Mouse (Mus musculus) limb, embryonic 14.5 days (tissue): ENCODE measurements around the gene Camta2. TPM values are rescaled to one million over a fixed set of nuclear protein-coding genes. Genes with fewer than 3 reads are reported as not detected.

Experiments
- ATAC-seq: fragments of 200-750 bp; cut with Nextera tagmentation; 2 replicates; pipeline ENCODE4 v1.8.0; 2017; ENCODE audit warnings: low read depth, moderate number of reproducible peaks, moderate TSS enrichment; ENCODE audit not compliant: low FRiP score
- DNase-seq: peaks from one replicate; pipeline ENCODE4 v3.0.0-alpha.2; 2015; ENCODE audit warnings: low spot score
- H3K27ac ChIP-seq: fragments of 300-500 bp; sonication (generic); replicated peaks from 2 replicates; pipeline ENCODE4 v1.5.1; 2014; ENCODE audit warnings: low read depth, mild to moderate bottlenecking, low read length, moderate library complexity, mixed read lengths
- H3K27me3 ChIP-seq: fragments of 300-500 bp; sonication (generic); 2 replicates; pipeline ENCODE4 v1.6.1; 2014; ENCODE audit warnings: low read length, mixed read lengths; ENCODE audit not compliant: control insufficient read depth, insufficient read depth
- H3K36me3 ChIP-seq: fragments of 300-500 bp; sonication (generic); 2 replicates; pipeline ENCODE4 v1.6.1; 2014; ENCODE audit warnings: mild to moderate bottlenecking, low read length, moderate library complexity, mixed read lengths; ENCODE audit not compliant: control insufficient read depth, insufficient read depth
- H3K4me1 ChIP-seq: fragments of 300-500 bp; sonication (generic); 2 replicates; pipeline ENCODE4 v1.6.1; 2014; ENCODE audit warnings: antibody characterized with exemption, low read length, mixed read lengths; ENCODE audit not compliant: control insufficient read depth, insufficient read depth
- H3K4me2 ChIP-seq: fragments of 300-500 bp; sonication (generic); replicated peaks from 2 replicates; pipeline ENCODE4 v1.6.1; 2014; ENCODE audit warnings: low read depth, mild to moderate bottlenecking, low read length, moderate library complexity; ENCODE audit not compliant: severe bottlenecking
- H3K4me3 ChIP-seq: fragments of 300-500 bp; sonication (generic); replicated peaks from 2 replicates; pipeline ENCODE4 v1.5.1; 2014; ENCODE audit warnings: low read length
- H3K9ac ChIP-seq: fragments of 300-500 bp; sonication (generic); 2 replicates; pipeline ENCODE4 v1.6.1; 2014; ENCODE audit warnings: mild to moderate bottlenecking, low read depth, low read length, moderate library complexity; ENCODE audit not compliant: severe bottlenecking
- H3K9me3 ChIP-seq: fragments of 300-500 bp; sonication (generic); 2 replicates; pipeline ENCODE4 v1.6.1; 2016; ENCODE audit warnings: low read length; ENCODE audit not compliant: control insufficient read depth
- POLR2A ChIP-seq: fragments of 200-500 bp; IDR thresholded peaks from 2 replicates; pipeline ENCODE4 v1.8.0; 2012; ENCODE audit warnings: inconsistent platforms, mild to moderate bottlenecking, moderate library complexity, borderline replicate concordance; ENCODE audit not compliant: insufficient read depth, insufficient read length; ENCODE audit errors: extremely low read depth
- WGBS: fragments of 180-500 bp; shearing (Covaris S2); extraction: QIAGEN DNeasy Blood & Tissue Kit; methylation state at CpG from one replicate; pipeline ENCODE4 v1.1.7; 2014; 5-methylcytosine and 5-hydroxymethylcytosine counted together
- polyA plus RNA-seq, 2 experiments: library from polyadenylated mRNA; depleted of rRNA in 1 of 2; stranded (reverse) in 1 of 2; unstranded in 1 of 2; fragments of >200 nt; fragmentation: Nextera tagmentation in 1 of 2; extraction: Ambion mirVana in 1 of 2; gene quantifications; 2 replicates each; pipeline versions ENCODE4 v1.2.1 to v1.2.3; 2012 to 2014

The Camta2 gene
- polyA plus RNA-seq, 2 experiments, result 14.4 to 20.3 TPM

- no peak overlapping the region for H3K27ac ChIP-seq
Observed at GRCm38 (mm10) chr11:70681897-70682581, 5.9 kb downstream of the Camta2 start.

GRCm38 (mm10) chr11:70681170-70681569, 6.7 kb downstream of the Camta2 start:
- Histone ChIP-seq H3K36me3 (peaks cover 69% of the 10 kb centered on the region), H3K4me2 (no peak overlapping the region), H3K9me3 (no peaks in the 10 kb centered on the region), H3K4me3 (no peak overlapping the region), H3K27me3 (no peaks in the 10 kb centered on the region), H3K27ac (no peak overlapping the region), H3K9ac (no peak overlapping the region), H3K4me1 (no peaks in the 10 kb centered on the region)
- ATAC-seq, result no peak
- WGBS, result 63% methylated on average over 12 of the region's 12 CpGs
- no peak for DNase-seq
- TF ChIP-seq POLR2A, result no peak

More at GRCm38 (mm10) chr11:70681897-70682581, 5.9 kb downstream of the Camta2 start:
- H3K9me3 ChIP-seq, result no peaks in the 10 kb centered on the region
- TF ChIP-seq POLR2A, result no peak
- ATAC-seq (peak; percentile 56; the same call in 1 of the 2 replicates), DNase-seq (peak; percentile 48)
- H3K9ac ChIP-seq, result no peak overlapping the region
- H3K4me3 ChIP-seq, result no peak overlapping the region
- no peaks in the 10 kb centered on the region for H3K27me3 ChIP-seq
- peaks cover 61% of the 10 kb centered on the region for H3K36me3 ChIP-seq
- no peak overlapping the region for H3K4me2 ChIP-seq
- H3K4me1 ChIP-seq, result no peaks in the 10 kb centered on the region
- WGBS, result 20% methylated on average over 11 of the region's 11 CpGs

GRCm38 (mm10) chr11:70679894-70680293, 8.0 kb downstream of the Camta2 start:
- no peak for TF ChIP-seq POLR2A
- no peak overlapping the region for H3K4me3 ChIP-seq
- no peak overlapping the region for H3K27ac ChIP-seq
- H3K4me1 ChIP-seq, result no peaks in the 10 kb centered on the region
- whole genome bisulfite sequencing, result 88% methylated on average over 8 of the region's 8 CpGs
- H3K27me3 ChIP-seq, result no peaks in the 10 kb centered on the region
- H3K36me3 ChIP-seq, result peaks cover 71% of the 10 kb centered on the region
- ATAC-seq (no peak), DNase-seq (no peak)
- H3K9me3 ChIP-seq, result no peaks in the 10 kb centered on the region
- no peak overlapping the region for H3K9ac ChIP-seq
- no peak overlapping the region for H3K4me2 ChIP-seq

GRCm38 (mm10) chr11:70679361-70679760, 8.5 kb downstream of the Camta2 start:
- H3K4me2 ChIP-seq, result no peak overlapping the region
- H3K27ac ChIP-seq, result no peak overlapping the region
- peaks cover 70% of the 10 kb centered on the region for H3K36me3 ChIP-seq
- H3K9me3 ChIP-seq, result no peaks in the 10 kb centered on the region
- H3K4me1 ChIP-seq, result no peaks in the 10 kb centered on the region
- H3K4me3 ChIP-seq, result no peak overlapping the region
- no peak for TF ChIP-seq POLR2A
- ATAC-seq (no peak), DNase-seq (no peak)
- no peak overlapping the region for H3K9ac ChIP-seq
- no peaks in the 10 kb centered on the region for H3K27me3 ChIP-seq
- 91% methylated on average over 8 of the region's 8 CpGs for WGBS

GRCm38 (mm10) chr11:70678576-70678975, 9.3 kb downstream of the Camta2 start:
- Histone ChIP-seq H3K27me3 (no peaks in the 10 kb centered on the region), H3K4me1 (no peaks in the 10 kb centered on the region), H3K9me3 (no peaks in the 10 kb centered on the region), H3K4me3 (no peak overlapping the region), H3K4me2 (no peak overlapping the region), H3K36me3 (peaks cover 66% of the 10 kb centered on the region), H3K9ac (no peak overlapping the region), H3K27ac (no peak overlapping the region)
- TF ChIP-seq POLR2A, result no peak
- ATAC-seq (no peak), DNase-seq (no peak)
- 66% methylated on average over 2 of the region's 2 CpGs for WGBS
